Mouse (Mus musculus): ENCODE data around the gene Amhr2.

Gene Amhr2

GRCm38 (mm10) chr15:102445146-102445545, at the start of gene Amhr2:
Gene Amhr2 (plus strand): TSS chr15:102445367.
- in situ Hi-C loops (cut with MboI, MseI), result no loop called here

GRCm38 (mm10) chr15:102398629-102399028, 46.5 kb upstream of the Amhr2 start:
- in situ Hi-C loops (cut with MboI, MseI), result no loop called here

GRCm38 (mm10) chr15:102399229-102400221, 45.6 kb upstream of the Amhr2 start:
- in situ Hi-C loops (cut with MboI, MseI), result no loop called here

GRCm38 (mm10) chr15:102400476-102401045, 44.6 kb upstream of the Amhr2 start:
- in situ Hi-C loops (cut with MboI, MseI), result no loop called here

GRCm38 (mm10) chr15:102401278-102401677, 43.9 kb upstream of the Amhr2 start:
- in situ Hi-C loops (cut with MboI, MseI), result no loop called here

- in situ Hi-C loops (cut with MboI, MseI), result no loop called here
These were observed 43.0 kb upstream of the Amhr2 start for GRCm38 (mm10) chr15:102402210-102402609.

- in situ Hi-C loops (cut with MboI, MseI), result no loop called here
These were observed 40.3 kb upstream of the Amhr2 start for GRCm38 (mm10) chr15:102404608-102405488.

GRCm38 (mm10) chr15:102405489-102406195, 39.5 kb upstream of the Amhr2 start, which contains the start of gene Sp1:
Gene Sp1 (plus strand): TSS chr15:102406143.
- in situ Hi-C loops (cut with MboI, MseI), result no loop called here

GRCm38 (mm10) chr15:102406196-102406911, 38.8 kb upstream of the Amhr2 start:
- in situ Hi-C loops (cut with MboI, MseI), result no loop called here

GRCm38 (mm10) chr15:102406912-102407580, 38.1 kb upstream of the Amhr2 start:
- in situ Hi-C loops (cut with MboI, MseI), result no loop called here

- in situ Hi-C loops (cut with MboI, MseI), result no loop called here
These were observed 37.2 kb upstream of the Amhr2 start for GRCm38 (mm10) chr15:102407681-102408557.

GRCm38 (mm10) chr15:102408558-102409130, 36.5 kb upstream of the Amhr2 start:
- in situ Hi-C loops (cut with MboI, MseI), result no loop called here

- in situ Hi-C loops (cut with MboI, MseI), result no loop called here
These were observed 35.9 kb upstream of the Amhr2 start for GRCm38 (mm10) chr15:102409286-102409685.

- in situ Hi-C loops (cut with MboI, MseI), result no loop called here
These were observed 34.1 kb upstream of the Amhr2 start for GRCm38 (mm10) chr15:102411077-102411476.

GRCm38 (mm10) chr15:102413687-102414086, 31.5 kb upstream of the Amhr2 start:
- in situ Hi-C loops (cut with MboI, MseI), result no loop called here

- in situ Hi-C loops (cut with MboI, MseI), result no loop called here
These were observed 27.6 kb upstream of the Amhr2 start for GRCm38 (mm10) chr15:102417524-102417923.

- in situ Hi-C loops (cut with MboI, MseI), result loop anchor here (10.0 kb wide), 1 partner anchor 64 kb away; no protein-coding TSS in a partner anchor
These were observed 24.2 kb upstream of the Amhr2 start for GRCm38 (mm10) chr15:102420986-102421385.

- in situ Hi-C loops (cut with MboI, MseI), result loop anchor here (10.0 kb wide), 1 partner anchor 63 kb away; no protein-coding TSS in a partner anchor
These were observed 23.7 kb upstream of the Amhr2 start for GRCm38 (mm10) chr15:102421437-102421836.
